Mouse (Mus musculus) macrophage (primary cell): ENCODE data around the gene Rab3ip. TPM values are rescaled to one million over a fixed set of nuclear protein-coding genes. Genes with fewer than 3 reads are reported as not detected.

ENCODE experiments used
- H3K27ac ChIP-seq: fragments of 350-480 bp; formaldehyde crosslinking; 2 replicates; pipeline ENCODE4 v1.9.0; 2021
- H3K36me3 ChIP-seq: fragments of 350-480 bp; formaldehyde crosslinking; 2 replicates; pipeline ENCODE4 v1.9.0; 2021; ENCODE audit errors: inconsistent target
- H3K4me3 ChIP-seq: fragments of 350-480 bp; formaldehyde crosslinking; 2 replicates; pipeline ENCODE4 v1.9.0; 2021; ENCODE audit errors: inconsistent target
- H3K79me2 ChIP-seq: fragments of 350-480 bp; formaldehyde crosslinking; 2 replicates; pipeline ENCODE4 v1.9.0; 2021; ENCODE audit errors: inconsistent target
- WGBS: methylation state at CpG from one replicate; pipeline ENCODE4 v1.1.7; 2026; ENCODE audit warnings: inconsistent platforms; ENCODE audit not compliant: missing documents; 5-methylcytosine and 5-hydroxymethylcytosine counted together
- polyA plus RNA-seq: library from polyadenylated mRNA; stranded (reverse); fragments of 250-400 nt; gene quantifications from 3 replicates; pipeline ENCODE4 v1.2.4, GENCODE M21; 2018; ENCODE audit warnings: inconsistent platforms

The Rab3ip gene
- polyA plus RNA-seq, 1 experiment from 2014 or later, result 2.7 TPM

GRCm38 (mm10) chr10:116893753-116894152 lies 56.8 kb downstream of the Rab3ip start:
- H3K27ac ChIP-seq, result no peak overlapping the region
- no peaks in the 10 kb centered on the region for H3K36me3 ChIP-seq
- H3K79me2 ChIP-seq, result no peaks in the 10 kb centered on the region
- H3K4me3 ChIP-seq, result no peak overlapping the region
- 14% methylated on average over 1 of the region's 3 CpGs for WGBS

GRCm38 (mm10) chr10:116890587-116890986 lies 60.0 kb downstream of the Rab3ip start:
- Histone ChIP-seq H3K79me2 (no peaks in the 10 kb centered on the region), H3K4me3 (no peak overlapping the region), H3K27ac (no peak overlapping the region), H3K36me3 (no peaks in the 10 kb centered on the region)
- WGBS, result 84% methylated on average over 5 of the region's 5 CpGs

GRCm38 (mm10) chr10:116884552-116884951 lies 66.0 kb downstream of the Rab3ip start:
- Histone ChIP-seq H3K4me3 (no peak overlapping the region), H3K79me2 (no peaks in the 10 kb centered on the region), H3K36me3 (no peaks in the 10 kb centered on the region), H3K27ac (no peak overlapping the region)
- WGBS, result 75% methylated on average over 3 of the region's 3 CpGs

GRCm38 (mm10) chr10:116883531-116883930 lies 67.0 kb downstream of the Rab3ip start:
- WGBS, result 81% methylated on average over 5 of the region's 5 CpGs
- Histone ChIP-seq H3K79me2 (no peaks in the 10 kb centered on the region), H3K27ac (no peak overlapping the region), H3K4me3 (no peak overlapping the region), H3K36me3 (no peaks in the 10 kb centered on the region)

GRCm38 (mm10) chr10:116877436-116877835 lies 73.1 kb downstream of the Rab3ip start:
- Histone ChIP-seq H3K27ac (no peak overlapping the region), H3K79me2 (no peaks in the 10 kb centered on the region)
- WGBS, result 91% methylated on average over 3 of the region's 4 CpGs

GRCm38 (mm10) chr10:116874490-116874889 lies 76.1 kb downstream of the Rab3ip start:
- Histone ChIP-seq H3K27ac (no peak overlapping the region), H3K79me2 (no peaks in the 10 kb centered on the region), H3K4me3 (no peak overlapping the region), H3K36me3 (no peaks in the 10 kb centered on the region)
- 92% methylated on average over 9 of the region's 9 CpGs for WGBS

More at GRCm38 (mm10) chr10:116877436-116877835, 73.1 kb downstream of the Rab3ip start:
- Histone ChIP-seq H3K4me3 (no peak overlapping the region), H3K36me3 (no peaks in the 10 kb centered on the region)

- no peak overlapping the region for H3K4me3 ChIP-seq
- no peak overlapping the region for H3K27ac ChIP-seq
- no peaks in the 10 kb centered on the region for H3K36me3 ChIP-seq
- 88% methylated on average over 14 of the region's 14 CpGs for WGBS
- no peaks in the 10 kb centered on the region for H3K79me2 ChIP-seq
These were observed 78.6 kb downstream of the Rab3ip start for GRCm38 (mm10) chr10:116872016-116872410.

GRCm38 (mm10) chr10:116871329-116872015 lies 79.1 kb downstream of the Rab3ip start:
- Histone ChIP-seq H3K79me2 (no peaks in the 10 kb centered on the region), H3K36me3 (no peaks in the 10 kb centered on the region), H3K27ac (no peak overlapping the region), H3K4me3 (no peak overlapping the region)
- 94% methylated on average over 12 of the region's 12 CpGs for WGBS

- no peaks in the 10 kb centered on the region for H3K79me2 ChIP-seq
- no peaks in the 10 kb centered on the region for H3K36me3 ChIP-seq
- 88% methylated on average over 6 of the region's 6 CpGs for WGBS
- H3K4me3 ChIP-seq, result no peak overlapping the region
- H3K27ac ChIP-seq, result no peak overlapping the region
These were observed 79.8 kb downstream of the Rab3ip start for GRCm38 (mm10) chr10:116870819-116871218.

Other genes with a start within 250 kb of the Rab3ip start
- not detected in 3 replicates for gene Myrfl, start 53.9 kb downstream of the Rab3ip start, polyA plus RNA-seq
- not detected in 3 replicates for gene Gm10271, start 21.8 kb upstream of the Rab3ip start, polyA plus RNA-seq
- 0.04 TPM in 1 of 3 replicates, not detected in the others for gene Best3, start 35.5 kb upstream of the Rab3ip start, polyA plus RNA-seq
- not detected in 3 replicates for gene Lrrc10, start 94.6 kb upstream of the Rab3ip start, polyA plus RNA-seq
- gene Cct2, start 113.0 kb upstream of the Rab3ip start, polyA plus RNA-seq, result 127 to 262 TPM (median 206 TPM) in 3 replicates
- 10.7 to 14.5 TPM (median 13.7 TPM) in 3 replicates for gene Frs2, start 197.8 kb upstream of the Rab3ip start, polyA plus RNA-seq